Mouse (Mus musculus) layer of hippocampus, adult 18-20 months (tissue): ENCODE results near the gene Zfp607a. TPM values are rescaled to one million over a fixed set of nuclear protein-coding genes. Genes with fewer than 3 reads are reported as not detected.

ENCODE experiments used
- total RNA-seq, 2 experiments: library from RNA; stranded (reverse); gene quantifications; 2 replicates each; pipeline ENCODE4 v1.2.3; 2021

The Zfp607a gene
- total RNA-seq, 2 experiments from 2014 or later, result 2.2 to 2.3 TPM

Other genes with a start within 250 kb of the Zfp607a start
- 10 to 100 TPM; 45.3 to 45.7 TPM for gene Ttc9b, start 203.6 kb upstream of the Zfp607a start, total RNA-seq
- 100 to 1,000 TPM; 175 to 180 TPM for gene Map3k10, start 182.9 kb upstream of the Zfp607a start, total RNA-seq
- 10 to 100 TPM; 10.3 to 10.6 TPM for gene Zfp607b, start 168.2 kb upstream of the Zfp607a start, total RNA-seq
- 10 to 100 TPM; 36.0 to 37.7 TPM for gene Zfp60, start 126.1 kb upstream of the Zfp607a start, total RNA-seq
- 1 to 10 TPM; 8.0 to 8.3 TPM for gene Zfp626, start 50.3 kb upstream of the Zfp607a start, total RNA-seq
- 1 to 10 TPM; 4.2 to 4.7 TPM for gene Zfp59, start 18.9 kb upstream of the Zfp607a start, total RNA-seq
- gene Zfp974, start 71.9 kb downstream of the Zfp607a start, total RNA-seq, result 10 to 100 TPM; 14.8 to 16.7 TPM
- gene Zfp780b, start 121.6 kb downstream of the Zfp607a start, total RNA-seq, result 10 to 100 TPM; 20.1 to 20.3 TPM
- 1 to 10 TPM; 5.4 to 7.0 TPM for gene Zfp850, start 156.6 kb downstream of the Zfp607a start, total RNA-seq
- gene Psmc4, start 192.6 kb downstream of the Zfp607a start, total RNA-seq, result 100 to 1,000 TPM; 124 to 127 TPM
- 1 to 10 TPM; 1.1 to 1.6 TPM for gene Fcgbp, start 213.7 kb downstream of the Zfp607a start, total RNA-seq